Mouse (Mus musculus) erythroblast, adult 5-6 weeks (primary cell): ENCODE data around the gene Rgs4. TPM values are rescaled to one million over a fixed set of nuclear protein-coding genes. Genes with fewer than 3 reads are reported as not detected.

Experiments
- ATAC-seq: replicated peaks from 2 replicates; pipeline ENCODE4 v1.8.0; 2016; ENCODE audit warnings: moderate number of reproducible peaks, mild to moderate bottlenecking, moderate TSS enrichment, inconsistent platforms; ENCODE audit not compliant: poor library complexity, low FRiP score, severe bottlenecking
- total RNA-seq, 2 experiments: library from RNA; stranded (forward) in 1 of 2; stranded (reverse) in 1 of 2; fragments of 150-400 nt in 1 of 2; fragments of 200-764, 138-1000 nt in 1 of 2; gene quantifications; 2 replicates each; pipeline versions ENCODE4 v1.2.3 to v1.2.4; 2015 to 2017; ENCODE audit warnings: low replicate concordance in 2 of 2

Gene Rgs4
- total RNA-seq (2015; ENCODE audit: low replicate concordance) (not detected in 2 replicates), total RNA-seq (2017; ENCODE audit: low replicate concordance) (not detected in 2 replicates)

GRCm38 (mm10) chr1:169747473-169747872 is at the start of gene Rgs4:
Rgs4 (minus strand) TSS chr1:169747642.
- ATAC-seq, result no peak

- no peak for ATAC-seq
Observed at GRCm38 (mm10) chr1:169792437-169792836, 45.0 kb upstream of the Rgs4 start.

- no peak for ATAC-seq
Observed at GRCm38 (mm10) chr1:169785981-169786380, 38.5 kb upstream of the Rgs4 start.

- ATAC-seq, result no peak
Observed at GRCm38 (mm10) chr1:169776566-169776965, 29.1 kb upstream of the Rgs4 start.

- ATAC-seq, result no peak
Observed at GRCm38 (mm10) chr1:169764619-169764955, 17.1 kb upstream of the Rgs4 start.

- no peak for ATAC-seq
Observed at GRCm38 (mm10) chr1:169763858-169764618, 16.6 kb upstream of the Rgs4 start.

GRCm38 (mm10) chr1:169762524-169762923 is 15.1 kb upstream of the Rgs4 start:
- ATAC-seq, result no peak

- ATAC-seq, result no peak
Observed at GRCm38 (mm10) chr1:169756532-169756931, 9.1 kb upstream of the Rgs4 start.

GRCm38 (mm10) chr1:169752395-169752794 is 5.0 kb upstream of the Rgs4 start:
- ATAC-seq, result no peak

GRCm38 (mm10) chr1:169748439-169748838 is 997 bp upstream of the Rgs4 start:
- ATAC-seq, result no peak

- ATAC-seq, result no peak
Observed at GRCm38 (mm10) chr1:169747902-169748301, 460 bp upstream of the Rgs4 start.

- ATAC-seq, result no peak
Observed at GRCm38 (mm10) chr1:169741147-169741546, 6.3 kb downstream of the Rgs4 start.

- no peak for ATAC-seq
Observed at GRCm38 (mm10) chr1:169737231-169737630, 10.2 kb downstream of the Rgs4 start.

- no peak for ATAC-seq
Observed at GRCm38 (mm10) chr1:169736139-169736538, 11.3 kb downstream of the Rgs4 start.

- ATAC-seq, result no peak
Observed at GRCm38 (mm10) chr1:169730599-169731100, 16.8 kb downstream of the Rgs4 start.

GRCm38 (mm10) chr1:169726319-169726718 is 21.1 kb downstream of the Rgs4 start:
- ATAC-seq, result no peak

GRCm38 (mm10) chr1:169721836-169722235 is 25.6 kb downstream of the Rgs4 start:
- no peak for ATAC-seq

- ATAC-seq, result no peak
Observed at GRCm38 (mm10) chr1:169704395-169705087, 42.9 kb downstream of the Rgs4 start.

- ATAC-seq, result no peak
Observed at GRCm38 (mm10) chr1:169699184-169699583, 48.3 kb downstream of the Rgs4 start.

GRCm38 (mm10) chr1:169697236-169697635 is 50.2 kb downstream of the Rgs4 start:
- no peak for ATAC-seq

GRCm38 (mm10) chr1:169695356-169695755 is 52.1 kb downstream of the Rgs4 start:
- ATAC-seq, result no peak
